Mouse (Mus musculus): ENCODE measurements around the gene Gm14180. TPM values are rescaled to one million over a fixed set of nuclear protein-coding genes. Genes with fewer than 3 reads are reported as not detected.
"Not testable (repeated sequence)": the region's sequence is repeated elsewhere in the genome, so short reads cannot be mapped to it uniquely, and the experiment has no call there.

The Gm14180 gene
- polyA plus RNA-seq (2012; rRNA removed) = not detected in 2 replicates

GRCm38 (mm10) chr11:99734190-99734589 lies at the start of gene Gm14180:
Gene Gm14180 (minus strand): TSS chr11:99734290.
- no peak for DNase-seq (ENCODE audit: extremely low spot score in 1 of 2, low spot score in 1 of 2)

- no peak for DNase-seq (ENCODE audit: extremely low spot score in 1 of 2, low spot score in 1 of 2)
Observed at GRCm38 (mm10) chr11:99780604-99781003, 46.5 kb upstream of the Gm14180 start, which contains the start of gene Krtap4-8. Gene Krtap4-8 (minus strand): TSS chr11:99780704.

- no peak for DNase-seq (ENCODE audit: extremely low spot score in 1 of 2, low spot score in 1 of 2)
Observed at GRCm38 (mm10) chr11:99778401-99778800, 44.3 kb upstream of the Gm14180 start.

- not testable (repeated sequence) for DNase-seq (ENCODE audit: extremely low spot score in 1 of 2, low spot score in 1 of 2)
Observed at GRCm38 (mm10) chr11:99772813-99773212, 38.7 kb upstream of the Gm14180 start, which contains the start of gene Gm11595. Gene Gm11595 (minus strand): TSS chr11:99772913.

- no peak for DNase-seq (ENCODE audit: extremely low spot score in 1 of 2, low spot score in 1 of 2)
Observed at GRCm38 (mm10) chr11:99768410-99768809, 34.3 kb upstream of the Gm14180 start.

- DNase-seq (ENCODE audit: extremely low spot score in 1 of 2, low spot score in 1 of 2) = no peak
Observed at GRCm38 (mm10) chr11:99758877-99759276, 24.8 kb upstream of the Gm14180 start.

- DNase-seq (ENCODE audit: extremely low spot score in 1 of 2, low spot score in 1 of 2) = no peak
Observed at GRCm38 (mm10) chr11:99743985-99744384, 9.9 kb upstream of the Gm14180 start.

GRCm38 (mm10) chr11:99724061-99724460 lies 10.0 kb downstream of the Gm14180 start:
- no peak for DNase-seq (ENCODE audit: extremely low spot score in 1 of 2, low spot score in 1 of 2)

- DNase-seq (ENCODE audit: extremely low spot score in 1 of 2, low spot score in 1 of 2) = no peak
Observed at GRCm38 (mm10) chr11:99718759-99719158, 15.3 kb downstream of the Gm14180 start.

- no peak for DNase-seq (ENCODE audit: extremely low spot score in 1 of 2, low spot score in 1 of 2)
Observed at GRCm38 (mm10) chr11:99690463-99690862, 43.6 kb downstream of the Gm14180 start, which contains the start of gene Gm14190. Gene Gm14190 (minus strand): TSS chr11:99690740.

GRCm38 (mm10) chr11:99685235-99685634 lies 48.9 kb downstream of the Gm14180 start:
- DNase-seq (ENCODE audit: extremely low spot score in 1 of 2, low spot score in 1 of 2) = not testable (repeated sequence)

Other genes with a start within 250 kb of the Gm14180 start
- 0.15 TPM in 1 of 2 replicates, not detected in the other for gene Krt23, start 241.2 kb downstream of the Gm14180 start, polyA plus RNA-seq (2012; rRNA removed)
- not detected in 2 replicates for gene Krt39, start 213.0 kb downstream of the Gm14180 start, polyA plus RNA-seq (2012; rRNA removed)
- 0.08 TPM in 1 of 2 replicates, not detected in the other for gene Krt40, start 191.1 kb downstream of the Gm14180 start, polyA plus RNA-seq (2012; rRNA removed)
- gene Krtap3-3, start 183.4 kb downstream of the Gm14180 start, polyA plus RNA-seq (2012; rRNA removed) = not detected in 2 replicates
- gene Krtap3-2, start 177.4 kb downstream of the Gm14180 start, polyA plus RNA-seq (2012; rRNA removed) = not detected in 2 replicates
- not detected in 2 replicates for gene Gm11939, start 174.8 kb downstream of the Gm14180 start, polyA plus RNA-seq (2012; rRNA removed)
- not detected in 2 replicates for gene Krtap3-1, start 167.7 kb downstream of the Gm14180 start, polyA plus RNA-seq (2012; rRNA removed)
- not detected in 2 replicates for gene Krtap1-5, start 153.3 kb downstream of the Gm14180 start, polyA plus RNA-seq (2012; rRNA removed)
- not detected in 2 replicates for gene Krtap1-4, start 150.6 kb downstream of the Gm14180 start, polyA plus RNA-seq (2012; rRNA removed)
- gene Krtap1-3, start 143.0 kb downstream of the Gm14180 start, polyA plus RNA-seq (2012; rRNA removed) = not detected in 2 replicates
- gene Krtap9-3, start 136.2 kb downstream of the Gm14180 start, polyA plus RNA-seq (2012; rRNA removed) = not detected in 2 replicates
- not detected in 2 replicates for gene Gm11938, start 131.0 kb downstream of the Gm14180 start, polyA plus RNA-seq (2012; rRNA removed)
- not detected in 2 replicates for gene Gm11937, start 124.1 kb downstream of the Gm14180 start, polyA plus RNA-seq (2012; rRNA removed)
- gene Krtap2-4, start 119.4 kb downstream of the Gm14180 start, polyA plus RNA-seq (2012; rRNA removed) = not detected in 2 replicates
- gene Gm11562, start 113.9 kb downstream of the Gm14180 start, polyA plus RNA-seq (2012; rRNA removed) = not detected in 2 replicates
- not detected in 2 replicates for gene Krtap4-1, start 106.1 kb downstream of the Gm14180 start, polyA plus RNA-seq (2012; rRNA removed)
- not detected in 2 replicates for gene Krtap4-2, start 99.2 kb downstream of the Gm14180 start, polyA plus RNA-seq (2012; rRNA removed)
- not detected in 2 replicates for gene Krtap4-7, start 90.2 kb downstream of the Gm14180 start, polyA plus RNA-seq (2012; rRNA removed)
- not detected in 2 replicates for gene Gm11555, start 84.1 kb downstream of the Gm14180 start, polyA plus RNA-seq (2012; rRNA removed)
- gene Gm11563, start 75.3 kb downstream of the Gm14180 start, polyA plus RNA-seq (2012; rRNA removed) = not detected in 2 replicates
- gene Krtap4-6, start 68.3 kb downstream of the Gm14180 start, polyA plus RNA-seq (2012; rRNA removed) = not detected in 2 replicates
- not detected in 2 replicates for gene Gm14190, start 43.5 kb downstream of the Gm14180 start, polyA plus RNA-seq (2012; rRNA removed)
- gene Gm11595, start 38.6 kb upstream of the Gm14180 start, polyA plus RNA-seq (2012; rRNA removed) = not detected in 2 replicates
- not detected in 2 replicates for gene Krtap4-8, start 46.4 kb upstream of the Gm14180 start, polyA plus RNA-seq (2012; rRNA removed)
- not detected in 2 replicates for gene Krtap4-9, start 50.9 kb upstream of the Gm14180 start, polyA plus RNA-seq (2012; rRNA removed)
- not detected in 2 replicates for gene Gm11596, start 59.2 kb upstream of the Gm14180 start, polyA plus RNA-seq (2012; rRNA removed)
- not detected in 2 replicates for gene Gm11569, start 64.6 kb upstream of the Gm14180 start, polyA plus RNA-seq (2012; rRNA removed)
- not detected in 2 replicates for gene Gm11554, start 70.2 kb upstream of the Gm14180 start, polyA plus RNA-seq (2012; rRNA removed)
- gene Krtap4-13, start 75.6 kb upstream of the Gm14180 start, polyA plus RNA-seq (2012; rRNA removed) = not detected in 2 replicates
- gene Gm11564, start 81.4 kb upstream of the Gm14180 start, polyA plus RNA-seq (2012; rRNA removed) = not detected in 2 replicates
- gene 2300003K06Rik, start 103.8 kb upstream of the Gm14180 start, polyA plus RNA-seq (2012; rRNA removed) = not detected in 2 replicates
- not detected in 2 replicates for gene Krtap4-16, start 117.3 kb upstream of the Gm14180 start, polyA plus RNA-seq (2012; rRNA removed)
- gene Gm11568, start 123.6 kb upstream of the Gm14180 start, polyA plus RNA-seq (2012; rRNA removed) = not detected in 2 replicates
- not detected in 2 replicates for gene Gm11559, start 130.2 kb upstream of the Gm14180 start, polyA plus RNA-seq (2012; rRNA removed)
- gene Krtap9-1, start 139.1 kb upstream of the Gm14180 start, polyA plus RNA-seq (2012; rRNA removed) = not detected in 2 replicates
- not detected in 2 replicates for gene Gm11567, start 144.9 kb upstream of the Gm14180 start, polyA plus RNA-seq (2012; rRNA removed)
- not detected in 2 replicates for gene Krtap31-1, start 173.6 kb upstream of the Gm14180 start, polyA plus RNA-seq (2012; rRNA removed)
- not detected in 2 replicates for gene Gm11565, start 180.5 kb upstream of the Gm14180 start, polyA plus RNA-seq (2012; rRNA removed)
- gene Krtap31-2, start 202.0 kb upstream of the Gm14180 start, polyA plus RNA-seq (2012; rRNA removed) = not detected in 2 replicates
- not detected in 2 replicates for gene Krtap9-5, start 214.2 kb upstream of the Gm14180 start, polyA plus RNA-seq (2012; rRNA removed)
- not detected in 2 replicates for gene Krtap29-1, start 244.8 kb upstream of the Gm14180 start, polyA plus RNA-seq (2012; rRNA removed)